Mouse (Mus musculus) cerebellum, adult 2 months (tissue): ENCODE measurements at regions not wholly inside any gene's neighbourhood (a gene's known extent, or its start where the extent isn't known, plus 50 kb on each side); places are given as distances from the start of the nearest gene placed in this dataset.

Experiments used
- DNase-seq, 2 experiments: peaks; one replicate each; pipeline ENCODE4 v3.0.0; 2021
- H3K27ac ChIP-seq: fragments of 200-500 bp; 2 replicates; pipeline ENCODE4 v1.5.1; 2012; ENCODE audit warnings: low read length, control low read depth, inconsistent platforms; ENCODE audit not compliant: insufficient read depth
- H3K27me3 ChIP-seq: fragments of 200-500 bp; 2 replicates; pipeline ENCODE4 v1.6.1; 2012; ENCODE audit warnings: inconsistent platforms, mild to moderate bottlenecking, low read length, moderate library complexity; ENCODE audit not compliant: control insufficient read depth, insufficient read depth
- H3K4me1 ChIP-seq: fragments of 200-500 bp; 2 replicates; pipeline ENCODE4 v1.6.1; 2011; ENCODE audit warnings: low read length; ENCODE audit not compliant: control insufficient read depth, insufficient read depth
- H3K4me3 ChIP-seq: fragments of 200-500 bp; replicated peaks from 2 replicates; pipeline ENCODE3; 2011; ENCODE audit warnings: mild to moderate bottlenecking, low read depth, low read length, control low read depth; ENCODE audit not compliant: insufficient read depth
- CTCF ChIP-seq: fragments of 200-500 bp; IDR thresholded peaks from 2 replicates; pipeline ENCODE4 v1.5.1; 2011; ENCODE audit warnings: low read depth, mild to moderate bottlenecking, control low read depth, low read length, moderate library complexity, borderline replicate concordance; ENCODE audit not compliant: insufficient read depth
- POLR2A ChIP-seq: fragments of 200-500 bp; IDR thresholded peaks from 2 replicates; pipeline ENCODE4 v1.6.1; 2011; ENCODE audit warnings: low read length, control low read depth, borderline replicate concordance; ENCODE audit not compliant: insufficient read depth
- WGBS: fragments of 180-500 bp; shearing (Covaris S2); methylation state at CpG from one replicate; pipeline ENCODE4 v1.1.7; 2018; 5-methylcytosine and 5-hydroxymethylcytosine counted together

DNA sequence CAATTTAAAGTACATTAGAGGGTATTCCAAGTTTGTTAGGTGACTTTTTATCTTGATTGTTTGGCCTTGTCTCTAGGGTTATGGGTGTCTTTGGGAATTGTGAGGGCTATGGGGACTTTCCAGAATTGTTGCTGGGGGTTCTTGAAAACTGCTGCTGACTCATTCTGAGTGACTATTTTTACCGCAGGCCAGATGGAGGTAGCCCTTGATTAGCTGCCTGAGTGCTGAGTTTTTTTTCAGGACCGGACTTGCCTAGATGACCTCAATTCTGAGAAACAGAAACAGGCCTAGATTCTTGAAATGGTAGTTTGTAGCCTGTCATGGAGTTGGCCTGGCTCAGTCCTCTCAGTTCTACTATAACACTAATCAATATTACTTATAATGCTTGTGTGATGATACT, 223.9 kb upstream of the Adgrb3 start:
- DNase-seq = peak in 1 of 2 experiments; percentile 67
- no peaks in the 10 kb centered on the region for H3K4me1 ChIP-seq
- no peak overlapping the region for H3K4me3 ChIP-seq
- no peak overlapping the region for H3K27ac ChIP-seq
- H3K27me3 ChIP-seq = no peaks in the 10 kb centered on the region
- TF ChIP-seq POLR2A (no peak), CTCF (no peak)
- 26% methylated on average over 2 of the region's 2 CpGs for WGBS

DNA sequence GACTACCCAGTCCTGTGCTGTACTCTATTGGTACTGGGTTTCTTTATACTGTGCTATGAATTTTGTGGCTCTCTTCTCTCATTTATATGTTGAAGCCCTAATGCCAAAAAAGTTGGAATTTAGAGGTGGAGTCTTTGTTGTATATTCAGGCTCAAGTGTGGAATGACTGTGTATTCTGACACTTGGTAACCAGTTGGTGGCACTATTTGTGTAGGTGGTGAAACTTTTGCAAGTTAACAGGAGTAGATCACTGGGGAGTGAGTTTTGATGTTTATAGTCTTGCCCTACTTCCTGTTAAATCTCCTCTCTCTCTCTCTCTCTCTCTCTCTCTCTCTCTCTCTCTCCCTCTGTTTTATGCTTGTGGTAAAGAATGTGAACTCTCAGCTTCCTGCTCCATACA, 218.3 kb upstream of the Adgrb3 start:
- H3K27ac ChIP-seq = no peak overlapping the region
- no peak overlapping the region for H3K4me3 ChIP-seq
- TF ChIP-seq CTCF (no peak), POLR2A (no peak)
- no peaks in the 10 kb centered on the region for H3K27me3 ChIP-seq
- DNase-seq = no peak
- H3K4me1 ChIP-seq = no peaks in the 10 kb centered on the region
